9 mouse cellular contexts compared by ENCODE assay signal in genomic region chr7:130673169-130674033, GRCm38 (mm10).
A peak's percentile ranks its signal among the peaks of the same experiment; 100 is the strongest.
DNase-seq lines count a peak whose midpoint lies in the region; TF ChIP-seq lines count a peak whose summit lies in the region.
"Had no signal": no experiment of that assay in that cellular context is flagged by ENCODE, and none has a peak within 500 bp of the region (broad histone marks: within the 10 kb centered on the region; RNA-seq: fewer than 3 reads in every experiment).

No protein-coding gene starts in this region.

- H3K4me3 ChIP-seq in myocyte: no peak overlapping the region
- H3K4me3 ChIP-seq: megakaryocyte, embryonic 14.5 days had no signal

- H3K27me3 ChIP-seq in myocyte (ENCODE audit: control insufficient read depth, insufficient read depth, insufficient read length): no peaks in the 10 kb centered on the region
- H3K27me3 ChIP-seq: megakaryocyte, embryonic 14.5 days had no signal

- H3K79me2 ChIP-seq in myocyte (ENCODE audit: control insufficient read depth, insufficient read depth): peaks cover 27% of the 10 kb centered on the region

- peak; percentile 4 for TF ChIP-seq POLR2A in myocyte (IDR thresholded peaks at IDR 0.05; ENCODE audit: insufficient read length, low read depth)

- peaks cover 18% of the 10 kb centered on the region for H3K36me3 ChIP-seq in myocyte (ENCODE audit: control insufficient read depth, insufficient read depth)

- no peak overlapping the region for H3ac ChIP-seq in myocyte (ENCODE audit: control insufficient read depth, insufficient read length)

- intact Hi-C loops in heart, postnatal 14 days (cut with DNase I): loop anchor here (2.0 kb wide), 2 partner anchors 81 to 89 kb away; no protein-coding TSS in a partner anchor
- intact Hi-C loops in left cerebral cortex, postnatal 10 days (cut with DNase I): loop anchor here (5.0 to 10.0 kb wide), 2 partner anchors 89 to 241 kb away; no protein-coding TSS in a partner anchor

- DNase-seq in layer of hippocampus, adult 9-11 months: peak; percentile 27
- no peak for DNase-seq in layer of hippocampus, adult 11-12 months (ENCODE audit: low spot score)
- DNase-seq in R1 (ENCODE audit: low read depth, low spot score): peak; percentile 77
- DNase-seq in embryo, embryonic 11 days: peak; percentile 76
- DNase-seq in heart, postnatal 14 days: peak; percentile 57 to 76
- DNase-seq in left cerebral cortex, postnatal 10 days (ENCODE audit: extremely low spot score in 1 of 2, low spot score in 2 of 2): peak; percentile 28 to 55
- DNase-seq in urinary bladder, postnatal 36 days (ENCODE audit: low spot score in 2 of 2): no peak

- peak overlapping the region; percentile 72 for H3K4me2 ChIP-seq in myocyte (ENCODE audit: low read depth)

TF ChIP-seq in myocyte, 11 proteins besides CTCF, POLR2A, EP300 and RAD21:
- TF ChIP-seq MYOG (IDR thresholded peaks at IDR 0.05; ENCODE audit: control insufficient read depth in 1 of 3, insufficient read depth in 1 of 3, insufficient read length in 2 of 3, low read depth in 2 of 3) (peak; percentile 24 to 80 (median 61)), USF1 (IDR thresholded peaks at IDR 0.05; ENCODE audit: low read depth) (no peak), MYOD1 (IDR thresholded peaks at IDR 0.05; ENCODE audit: control insufficient read depth in 1 of 3, insufficient read length in 2 of 3, low read depth in 2 of 3) (peak in 2 of 3 experiments; percentile 15 to 68)

Comparison
In these comparisons a context has a peak if more than half of its experiments do, and no peak if none do; other contexts are left out.
1. DNase-seq: peak in layer of hippocampus, adult 9-11 months (single experiment), R1 (single experiment), embryo, embryonic 11 days (single experiment), heart, postnatal 14 days (2 of 2) and left cerebral cortex, postnatal 10 days (2 of 2); none in layer of hippocampus, adult 11-12 months (single experiment) and urinary bladder, postnatal 36 days (0 of 2).